Mouse (Mus musculus) MEL (cell line): ENCODE data around the gene Slc43a1. TPM values are rescaled to one million over a fixed set of nuclear protein-coding genes. Genes with fewer than 3 reads are reported as not detected.
A peak's percentile ranks its signal among the peaks of the same experiment; 100 is the strongest.

Experiments used
- DNase-seq: peaks from one replicate; pipeline ENCODE4 v3.0.0; 2011; ENCODE audit warnings: low read depth, low spot score
- H3K27ac ChIP-seq: 2 replicates; pipeline ENCODE4 v1.5.1; 2012; ENCODE audit warnings: low read depth, mild to moderate bottlenecking, control low read depth, low read length, moderate library complexity; ENCODE audit not compliant: control insufficient read depth
- H3K27me3 ChIP-seq, 2 experiments: fragments of 150-350 bp in 1 of 2; sonication (generic) in 1 of 2; 2 replicates each; pipeline ENCODE4 v1.6.1; 2012; ENCODE audit warnings: low read length in 2 of 2, mild to moderate bottlenecking in 2 of 2, improper control_type of control experiment in 1 of 2, moderate library complexity in 1 of 2; ENCODE audit not compliant: insufficient read depth in 2 of 2, control insufficient read depth in 1 of 2
- H3K36me3 ChIP-seq, 2 experiments: 2 replicates each; pipeline ENCODE4 v1.6.1; 2012 to 2014; ENCODE audit warnings: low read length in 2 of 2, improper control_type of control experiment in 1 of 2, inconsistent platforms in 1 of 2, mild to moderate bottlenecking in 1 of 2; ENCODE audit not compliant: insufficient read depth in 2 of 2, control insufficient read depth in 1 of 2
- H3K4me1 ChIP-seq, 2 experiments: fragments of 150-350 bp in 1 of 2; sonication (generic) in 1 of 2; 2 replicates each; pipeline ENCODE4 v1.6.1; 2012; ENCODE audit warnings: low read length in 2 of 2, improper control_type of control experiment in 1 of 2, mild to moderate bottlenecking in 1 of 2; ENCODE audit not compliant: insufficient read depth in 2 of 2, control insufficient read depth in 1 of 2
- H3K4me3 ChIP-seq, 2 experiments: fragments of 150-350 bp in 1 of 2; sonication (generic) in 1 of 2; 2 replicates each; pipeline ENCODE4 v1.5.1; 2012; ENCODE audit warnings: low read depth in 2 of 2, low read length in 2 of 2, mild to moderate bottlenecking in 2 of 2, moderate library complexity in 2 of 2, control low read depth in 1 of 2, improper control_type of control experiment in 1 of 2; ENCODE audit not compliant: control insufficient read depth in 1 of 2, insufficient read depth in 1 of 2
- H3K79me2 ChIP-seq: 2 replicates; pipeline ENCODE4 v1.6.1; 2012; ENCODE audit warnings: mild to moderate bottlenecking, low read length, moderate library complexity; ENCODE audit not compliant: control insufficient read depth, poor library complexity, insufficient read depth
- H3K9ac ChIP-seq: 2 replicates; pipeline ENCODE4 v1.6.1; 2012; ENCODE audit warnings: low read depth, mild to moderate bottlenecking, control low read depth, low read length, moderate library complexity; ENCODE audit not compliant: control insufficient read depth, poor library complexity, severe bottlenecking
- H3K9me3 ChIP-seq: fragments of 150-350 bp; sonication (generic); replicated peaks from 2 replicates; pipeline ENCODE4 v1.6.1; 2012; ENCODE audit warnings: mild to moderate bottlenecking, low read length, improper control_type of control experiment, moderate library complexity; ENCODE audit not compliant: insufficient read depth
- CHD1 ChIP-seq: IDR thresholded peaks from 2 replicates; pipeline ENCODE4 v1.6.1; 2012; ENCODE audit warnings: low read depth, mild to moderate bottlenecking, inconsistent platforms, low read length, improper control_type of control experiment
- CHD2 ChIP-seq: IDR thresholded peaks from 2 replicates; pipeline ENCODE4 v1.6.1; 2011; ENCODE audit warnings: low read length, improper control_type of control experiment
- CTCF ChIP-seq, 3 experiments: IDR thresholded peaks in 2 of 3; conservative IDR thresholded peaks in 1 of 3; 2 replicates each; pipeline ENCODE4 v1.5.1; 2011 to 2012; ENCODE audit warnings: low read length in 3 of 3, low read depth in 2 of 3, mild to moderate bottlenecking in 2 of 3, improper control_type of control experiment in 1 of 3, inconsistent platforms in 1 of 3, mixed read lengths in 1 of 3, moderate library complexity in 1 of 3; ENCODE audit not compliant: control insufficient read depth in 1 of 3, insufficient read depth in 1 of 3, poor library complexity in 1 of 3, severe bottlenecking in 1 of 3
- EP300 ChIP-seq, 2 experiments: IDR thresholded peaks; 2 replicates each; pipeline ENCODE4 v1.6.1; 2011; ENCODE audit warnings: improper control_type of control experiment in 2 of 2, low read length in 2 of 2, low read depth in 1 of 2, mild to moderate bottlenecking in 1 of 2
- ETS1 ChIP-seq: IDR thresholded peaks from 2 replicates; pipeline ENCODE4 v1.6.1; 2012; ENCODE audit warnings: low read depth, mild to moderate bottlenecking, inconsistent platforms, low read length, improper control_type of control experiment, moderate library complexity
- GABPA ChIP-seq: IDR thresholded peaks from 2 replicates; pipeline ENCODE4 v1.6.1; 2012; ENCODE audit warnings: low read depth, mild to moderate bottlenecking, inconsistent platforms, low read length, improper control_type of control experiment, moderate library complexity
- GATA1 ChIP-seq: IDR thresholded peaks from 2 replicates; pipeline ENCODE4 v1.6.1; 2011; ENCODE audit warnings: low read depth, low read length, improper control_type of control experiment
- HCFC1 ChIP-seq: IDR thresholded peaks from 2 replicates; pipeline ENCODE4 v1.6.1; 2012; ENCODE audit warnings: low read depth, mild to moderate bottlenecking, inconsistent platforms, low read length, improper control_type of control experiment, moderate library complexity
- JUND ChIP-seq: IDR thresholded peaks from 2 replicates; pipeline ENCODE4 v1.6.1; 2011; ENCODE audit warnings: low read depth, mild to moderate bottlenecking, improper control_type of control experiment, low read length
- KAT2A ChIP-seq: conservative IDR thresholded peaks from 2 replicates; pipeline ENCODE4 v1.6.1; 2012; ENCODE audit warnings: low read depth, low read length, improper control_type of control experiment, inconsistent platforms
- MAFK ChIP-seq: IDR thresholded peaks from 2 replicates; pipeline ENCODE4 v1.6.1; 2011; ENCODE audit warnings: low read depth, mild to moderate bottlenecking, low read length, improper control_type of control experiment, borderline replicate concordance
- MAX ChIP-seq: IDR thresholded peaks from 2 replicates; pipeline ENCODE4 v1.6.1; 2011; ENCODE audit warnings: low read length, improper control_type of control experiment
- MAZ ChIP-seq: IDR thresholded peaks from 2 replicates; pipeline ENCODE4 v1.6.1; 2012; ENCODE audit warnings: low read depth, mild to moderate bottlenecking, inconsistent platforms, low read length, improper control_type of control experiment
- MEF2A ChIP-seq: IDR thresholded peaks from 2 replicates; pipeline ENCODE4 v1.6.1; 2014; ENCODE audit warnings: low read depth, mild to moderate bottlenecking, inconsistent platforms, low read length, improper control_type of control experiment; ENCODE audit not compliant: poor library complexity, insufficient replicate concordance, severe bottlenecking; ENCODE audit errors: extremely low read depth
- NELFE ChIP-seq: IDR thresholded peaks from 2 replicates; pipeline ENCODE4 v1.6.1; 2011; ENCODE audit warnings: low read depth, low read length, improper control_type of control experiment
- POLR2A ChIP-seq, 2 experiments: IDR thresholded peaks; 2 replicates each; pipeline ENCODE4 v1.6.1; 2011 to 2012; ENCODE audit warnings: low read length in 2 of 2, mild to moderate bottlenecking in 2 of 2, control low read depth in 1 of 2, improper control_type of control experiment in 1 of 2, low read depth in 1 of 2, moderate library complexity in 1 of 2; ENCODE audit not compliant: control insufficient read depth in 1 of 2, insufficient read depth in 1 of 2, poor library complexity in 1 of 2
- POLR2AphosphoS2 ChIP-seq: IDR thresholded peaks from 2 replicates; pipeline ENCODE4 v1.6.1; 2011; ENCODE audit warnings: low read length, improper control_type of control experiment
- RAD21 ChIP-seq: IDR thresholded peaks from 2 replicates; pipeline ENCODE4 v1.6.1; 2011; ENCODE audit warnings: mild to moderate bottlenecking, low read depth, low read length, improper control_type of control experiment
- RCOR1 ChIP-seq: IDR thresholded peaks from 2 replicates; pipeline ENCODE4 v1.6.1; 2012; ENCODE audit warnings: low read depth, mild to moderate bottlenecking, inconsistent platforms, low read length, improper control_type of control experiment
- SIN3A ChIP-seq: IDR thresholded peaks from 2 replicates; pipeline ENCODE4 v1.6.1; 2012; ENCODE audit warnings: low read length, improper control_type of control experiment, inconsistent platforms
- SMC3 ChIP-seq: IDR thresholded peaks from 2 replicates; pipeline ENCODE4 v1.6.1; 2011; ENCODE audit warnings: low read depth, low read length, improper control_type of control experiment
- TBP ChIP-seq: IDR thresholded peaks from 2 replicates; pipeline ENCODE4 v1.8.0; 2011; ENCODE audit warnings: low read depth, low read length, improper control_type of control experiment
- TCF12 ChIP-seq: IDR thresholded peaks from 2 replicates; pipeline ENCODE4 v1.6.1; 2014; ENCODE audit warnings: low read depth, mild to moderate bottlenecking, inconsistent platforms, low read length, improper control_type of control experiment, moderate library complexity
- UBTF ChIP-seq: IDR thresholded peaks from 2 replicates; pipeline ENCODE4 v1.6.1; 2012; ENCODE audit warnings: low read depth, mild to moderate bottlenecking, inconsistent platforms, low read length, improper control_type of control experiment, moderate library complexity, borderline replicate concordance; ENCODE audit not compliant: insufficient read depth
- USF1 ChIP-seq: IDR thresholded peaks from 2 replicates; pipeline ENCODE4 v1.6.1; 2014; ENCODE audit warnings: low read depth, mild to moderate bottlenecking, inconsistent platforms, low read length, improper control_type of control experiment, moderate library complexity
- USF2 ChIP-seq, 2 experiments: IDR thresholded peaks; 2 replicates each; pipeline ENCODE4 v1.6.1; 2011 to 2012; ENCODE audit warnings: improper control_type of control experiment in 2 of 2, low read length in 2 of 2, borderline replicate concordance in 1 of 2, inconsistent platforms in 1 of 2, low read depth in 1 of 2, mild to moderate bottlenecking in 1 of 2; ENCODE audit not compliant: insufficient read depth in 1 of 2
- ZKSCAN1 ChIP-seq: IDR thresholded peaks from 2 replicates; pipeline ENCODE4 v1.6.1; 2012; ENCODE audit warnings: low read depth, mild to moderate bottlenecking, inconsistent platforms, low read length, improper control_type of control experiment, moderate library complexity
- polyA plus RNA-seq, 2 experiments: library from polyadenylated mRNA; stranded (reverse) in 1 of 2; unstranded in 1 of 2; fragments of >175 nt in 1 of 2; fragments of >200 nt in 1 of 2; gene quantifications; 2 replicates each; pipeline versions ENCODE4 v1.2.1 to v1.2.4; 2012; ENCODE audit warnings: low replicate concordance in 2 of 2, low read depth in 1 of 2; ENCODE audit not compliant: insufficient read length in 2 of 2, insufficient read depth in 1 of 2, missing spikeins in 1 of 2
- total RNA-seq: library from RNA; depleted of rRNA; stranded (reverse); fragments of 300-350 nt; gene quantifications from 2 replicates; pipeline ENCODE4 v1.2.3, GENCODE M21; 2012; rRNA removed

Slc43a1 gene
- total RNA-seq, result 93.3 and 131 TPM in 2 replicates
- 100 to 1,000 TPM in 1 of 2 experiments, 10 to 100 TPM in 1; 69.8 to 108 TPM for polyA plus RNA-seq

DNA sequence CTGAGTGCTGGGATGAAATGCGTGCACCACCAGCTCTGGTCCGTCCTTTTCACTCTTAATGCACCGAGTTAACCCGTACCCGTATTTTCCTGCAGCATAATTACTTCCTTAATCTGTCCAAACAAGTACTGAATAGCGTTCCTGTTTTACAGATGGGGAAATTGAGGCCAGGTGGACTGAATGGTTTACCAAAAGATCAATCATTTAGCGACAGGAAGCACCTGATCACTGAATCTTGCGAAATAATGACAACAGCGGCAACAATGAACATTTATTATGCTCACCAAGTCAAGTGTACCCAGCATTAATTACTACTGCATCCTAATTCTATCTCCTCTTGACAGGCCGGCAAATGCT, at the start of gene Slc43a1:
Gene Slc43a1 (plus strand): TSS at position 258 of the 357 bp plus-strand sequence.
- peak within 1 kb of the TSS; percentile 88 for H3K9ac ChIP-seq
- no peaks in the 10 kb centered on the region for H3K9me3 ChIP-seq
- peak within 1 kb of the TSS; percentile 78 to 96 for H3K4me3 ChIP-seq
- no peak for DNase-seq
- no peak for TF ChIP-seq MAFK
- no peak for TF ChIP-seq SIN3A
- TF ChIP-seq MAZ, result no peak
- no peak for TF ChIP-seq NELFE
- TF ChIP-seq CTCF (IDR thresholded peaks at IDR 0.05 in 2 of 3, conservative IDR thresholded peaks at IDR 0.05 in 1 of 3; ENCODE audit: control insufficient read depth in 1 of 3, insufficient read depth in 1 of 3, low read depth in 2 of 3, low read length in 3 of 3, poor library complexity in 1 of 3, severe bottlenecking in 1 of 3), result no peak
- TF ChIP-seq POLR2A (IDR thresholded peaks at IDR 0.05; ENCODE audit: control insufficient read depth in 1 of 2, insufficient read depth in 1 of 2, low read depth in 1 of 2, low read length in 2 of 2, poor library complexity in 1 of 2), result no peak
- no peak for TF ChIP-seq HCFC1
- TF ChIP-seq GATA1, result no peak
- peaks cover 10 to 13% of the 10 kb centered on the region in 2 experiments for H3K4me1 ChIP-seq
- peak within 1 kb of the TSS; percentile 91 for H3K27ac ChIP-seq
- peaks cover 0 to 17% of the 10 kb centered on the region in 2 experiments; a peak in 2 of 4 replicates for H3K36me3 ChIP-seq
- no peaks in the 10 kb centered on the region for H3K27me3 ChIP-seq
- H3K79me2 ChIP-seq, result peaks cover 37% of the 10 kb centered on the region

DNA sequence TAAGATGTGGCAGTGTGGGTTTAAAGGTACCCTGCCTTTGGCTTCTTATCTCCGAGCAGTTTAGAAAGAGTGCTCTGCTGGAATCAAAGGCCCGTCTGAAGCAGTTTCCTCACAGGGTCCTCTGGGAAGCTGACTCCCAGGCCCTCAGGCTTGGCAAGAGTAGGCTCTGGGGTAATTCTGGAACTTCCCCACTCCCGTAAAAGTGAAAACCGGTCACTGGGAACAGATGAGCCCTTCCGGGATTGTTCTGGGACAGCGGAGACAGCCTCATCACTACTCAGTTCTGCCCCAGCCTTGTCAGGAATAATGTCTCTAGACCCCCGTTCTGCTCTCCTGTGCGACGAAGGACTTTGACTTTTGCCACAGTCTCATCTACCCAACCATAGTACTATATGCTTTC, 48.2 kb upstream of the Slc43a1 start:
- no peaks in the 10 kb centered on the region for H3K9me3 ChIP-seq
- H3K4me3 ChIP-seq, result no peak overlapping the region

DNA sequence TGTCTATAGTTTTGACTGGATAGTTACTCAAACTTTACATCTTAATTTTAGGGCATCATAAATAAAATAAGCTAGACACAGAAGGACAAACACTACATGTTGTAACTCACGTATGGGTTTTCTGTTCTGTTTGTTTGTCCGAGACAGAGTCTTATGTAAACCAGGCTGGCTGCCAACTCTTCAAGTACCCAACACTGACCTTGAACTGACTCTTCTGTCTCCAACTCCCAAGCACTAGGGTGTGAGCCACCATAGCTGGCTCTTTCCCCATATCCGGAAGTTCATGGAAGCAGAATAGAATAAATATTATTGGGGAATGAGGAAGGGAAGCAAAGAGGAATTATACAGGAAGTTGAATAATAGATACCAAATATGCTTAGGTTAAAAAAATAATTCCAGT, 46.1 kb upstream of the Slc43a1 start:
- H3K27ac ChIP-seq, result no peak overlapping the region
- no peak for DNase-seq
- peaks cover 0 to 3% of the 10 kb centered on the region in 2 experiments; a peak in 2 of 4 replicates for H3K36me3 ChIP-seq
- peaks cover 4% of the 10 kb centered on the region in 2 experiments for H3K27me3 ChIP-seq
- no peaks in the 10 kb centered on the region for H3K79me2 ChIP-seq
- H3K9ac ChIP-seq, result no peak overlapping the region
- peaks cover 0 to 5% of the 10 kb centered on the region in 2 experiments; a peak in 1 of 4 replicates for H3K4me1 ChIP-seq
- no peak overlapping the region for H3K4me3 ChIP-seq
- H3K9me3 ChIP-seq, result no peaks in the 10 kb centered on the region
- no peak for TF ChIP-seq USF1
- TF ChIP-seq SIN3A, result no peak
- TF ChIP-seq MAFK, result no peak
- no peak for TF ChIP-seq CTCF (IDR thresholded peaks at IDR 0.05 in 2 of 3, conservative IDR thresholded peaks at IDR 0.05 in 1 of 3; ENCODE audit: control insufficient read depth in 1 of 3, insufficient read depth in 1 of 3, low read depth in 2 of 3, low read length in 3 of 3, poor library complexity in 1 of 3, severe bottlenecking in 1 of 3)
- no peak for TF ChIP-seq GATA1
- TF ChIP-seq RAD21, result no peak
- no peak for TF ChIP-seq UBTF
- TF ChIP-seq USF2 (IDR thresholded peaks at IDR 0.05; ENCODE audit: borderline replicate concordance in 1 of 2, insufficient read depth in 1 of 2, low read depth in 1 of 2, low read length in 2 of 2), result no peak
- no peak for TF ChIP-seq EP300 (IDR thresholded peaks at IDR 0.05; ENCODE audit: low read depth in 1 of 2, low read length in 2 of 2)
- no peak for TF ChIP-seq TCF12
- no peak for TF ChIP-seq MEF2A
- no peak for TF ChIP-seq TBP
- TF ChIP-seq ZKSCAN1, result no peak
- no peak for TF ChIP-seq MAZ
- no peak for TF ChIP-seq JUND
- no peak for TF ChIP-seq CHD1
- TF ChIP-seq ETS1, result no peak
- no peak for TF ChIP-seq GABPA

More for the DNA sequence above, 48.2 kb upstream of the Slc43a1 start:
- H3K27me3 ChIP-seq, result peaks cover 4% of the 10 kb centered on the region in 2 experiments
- no peak overlapping the region for H3K9ac ChIP-seq
- no peaks in the 10 kb centered on the region for H3K79me2 ChIP-seq
- TF ChIP-seq CHD2 (no peak), KAT2A (no peak), RCOR1 (no peak), SMC3 (no peak), TCF12 (no peak), POLR2AphosphoS2 (no peak), JUND (no peak), GABPA (no peak), MAX (no peak)
- peaks cover 0 to 5% of the 10 kb centered on the region in 2 experiments; a peak in 1 of 4 replicates for H3K4me1 ChIP-seq
- no peak for DNase-seq
- H3K36me3 ChIP-seq, result peaks cover 0 to 3% of the 10 kb centered on the region in 2 experiments; a peak in 2 of 4 replicates
- H3K27ac ChIP-seq, result no peak overlapping the region
